Mouse (Mus musculus) embryonic facial prominence, embryonic 12.5 days (tissue): Measurements from ENCODE around the gene 4930583I09Rik. TPM values are rescaled to one million over a fixed set of nuclear protein-coding genes. Genes with fewer than 3 reads are reported as not detected.
A peak's percentile ranks its signal among the peaks of the same experiment; 100 is the strongest.

Experiments used
- ATAC-seq: fragments of 200-750 bp; cut with Nextera tagmentation; 2 replicates; pipeline ENCODE4 v1.8.0; 2017; ENCODE audit not compliant: insufficient number of reproducible peaks, insufficient read depth, low FRiP score, low TSS enrichment
- H3K27ac ChIP-seq: fragments of 300-500 bp; sonication (generic); 2 replicates; pipeline ENCODE4 v1.5.1; 2016; ENCODE audit warnings: mild to moderate bottlenecking
- H3K27me3 ChIP-seq: fragments of 300-500 bp; sonication (generic); 2 replicates; pipeline ENCODE4 v1.6.1; 2016; ENCODE audit warnings: mild to moderate bottlenecking, moderate library complexity
- H3K36me3 ChIP-seq: fragments of 300-500 bp; sonication (generic); 2 replicates; pipeline ENCODE4 v1.6.1; 2016; ENCODE audit warnings: mild to moderate bottlenecking
- H3K4me1 ChIP-seq: fragments of 300-500 bp; sonication (generic); 2 replicates; pipeline ENCODE4 v1.6.1; 2016
- H3K4me2 ChIP-seq: fragments of 300-500 bp; sonication (generic); replicated peaks from 2 replicates; pipeline ENCODE4 v1.6.1; 2016; ENCODE audit warnings: mild to moderate bottlenecking, moderate library complexity
- H3K4me3 ChIP-seq: fragments of 300-500 bp; sonication (generic); 2 replicates; pipeline ENCODE4 v1.5.1; 2016; ENCODE audit warnings: mild to moderate bottlenecking
- H3K9ac ChIP-seq: fragments of 300-500 bp; sonication (generic); 2 replicates; pipeline ENCODE4 v1.6.1; 2016; ENCODE audit warnings: mild to moderate bottlenecking, moderate library complexity
- H3K9me3 ChIP-seq: fragments of 300-500 bp; sonication (generic); 2 replicates; pipeline ENCODE4 v1.6.1; 2016; ENCODE audit warnings: mild to moderate bottlenecking, moderate library complexity
- WGBS: fragments of 180-500 bp; shearing (Covaris S2); methylation state at CpG from one replicate; pipeline ENCODE4 v1.1.7; 2016; 5-methylcytosine and 5-hydroxymethylcytosine counted together
- polyA plus RNA-seq: library from polyadenylated mRNA; unstranded; fragments of >200 nt; fragmentation: Nextera tagmentation; extraction: Ambion mirVana; gene quantifications from 2 replicates; pipeline ENCODE4 v1.2.1, GENCODE M21; 2016

The 4930583I09Rik gene
- polyA plus RNA-seq, 1 experiment from 2014 or later = not detected

GRCm38 (mm10) chr17:64827482-64827881 is 8.4 kb downstream of the 4930583I09Rik start:
- Histone ChIP-seq H3K4me3 (no peak overlapping the region), H3K36me3 (no peaks in the 10 kb centered on the region), H3K9me3 (no peaks in the 10 kb centered on the region), H3K4me1 (no peaks in the 10 kb centered on the region), H3K27ac (no peak overlapping the region), H3K9ac (no peak overlapping the region), H3K27me3 (no peaks in the 10 kb centered on the region), H3K4me2 (no peak overlapping the region)
- 89% methylated on average over 5 of the region's 5 CpGs for WGBS
- no peak for ATAC-seq

DNA sequence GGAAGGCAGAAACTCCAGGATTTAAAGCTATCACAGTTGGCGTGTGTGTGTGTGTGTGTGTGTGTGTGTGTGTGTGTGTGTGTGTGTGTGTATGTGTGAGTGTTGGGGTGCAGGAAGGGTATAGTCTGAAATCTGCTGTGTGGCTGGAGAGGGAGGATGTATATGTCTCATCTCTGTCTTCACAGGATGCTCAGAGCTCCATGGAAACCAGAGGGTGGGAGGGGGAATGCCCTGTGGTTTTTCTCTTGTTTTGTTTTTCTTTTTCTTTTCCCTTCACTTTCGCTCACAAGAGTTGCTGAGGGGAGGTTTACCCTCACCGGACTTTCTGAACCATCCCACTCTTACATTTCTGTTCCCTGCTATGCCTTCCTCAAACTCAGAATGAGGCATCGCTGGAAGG is 9.0 kb downstream of the 4930583I09Rik start:
- 70% methylated on average over 4 of the region's 4 CpGs for WGBS
- H3K4me1 ChIP-seq = no peaks in the 10 kb centered on the region
- no peak for ATAC-seq
- no peaks in the 10 kb centered on the region for H3K9me3 ChIP-seq
- no peaks in the 10 kb centered on the region for H3K27me3 ChIP-seq
- H3K4me2 ChIP-seq = no peak overlapping the region
- H3K36me3 ChIP-seq = no peaks in the 10 kb centered on the region
- no peak overlapping the region for H3K4me3 ChIP-seq
- no peak overlapping the region for H3K9ac ChIP-seq
- no peak overlapping the region for H3K27ac ChIP-seq

- no peak for ATAC-seq
- Histone ChIP-seq H3K27ac (no peak overlapping the region), H3K27me3 (no peaks in the 10 kb centered on the region), H3K9ac (no peak overlapping the region), H3K36me3 (no peaks in the 10 kb centered on the region), H3K4me3 (no peak overlapping the region), H3K4me2 (no peak overlapping the region), H3K9me3 (no peaks in the 10 kb centered on the region), H3K4me1 (no peaks in the 10 kb centered on the region)
- 83% methylated on average over 5 of the region's 5 CpGs for WGBS
These were observed 13.3 kb downstream of the 4930583I09Rik start for GRCm38 (mm10) chr17:64822561-64822960.

DNA sequence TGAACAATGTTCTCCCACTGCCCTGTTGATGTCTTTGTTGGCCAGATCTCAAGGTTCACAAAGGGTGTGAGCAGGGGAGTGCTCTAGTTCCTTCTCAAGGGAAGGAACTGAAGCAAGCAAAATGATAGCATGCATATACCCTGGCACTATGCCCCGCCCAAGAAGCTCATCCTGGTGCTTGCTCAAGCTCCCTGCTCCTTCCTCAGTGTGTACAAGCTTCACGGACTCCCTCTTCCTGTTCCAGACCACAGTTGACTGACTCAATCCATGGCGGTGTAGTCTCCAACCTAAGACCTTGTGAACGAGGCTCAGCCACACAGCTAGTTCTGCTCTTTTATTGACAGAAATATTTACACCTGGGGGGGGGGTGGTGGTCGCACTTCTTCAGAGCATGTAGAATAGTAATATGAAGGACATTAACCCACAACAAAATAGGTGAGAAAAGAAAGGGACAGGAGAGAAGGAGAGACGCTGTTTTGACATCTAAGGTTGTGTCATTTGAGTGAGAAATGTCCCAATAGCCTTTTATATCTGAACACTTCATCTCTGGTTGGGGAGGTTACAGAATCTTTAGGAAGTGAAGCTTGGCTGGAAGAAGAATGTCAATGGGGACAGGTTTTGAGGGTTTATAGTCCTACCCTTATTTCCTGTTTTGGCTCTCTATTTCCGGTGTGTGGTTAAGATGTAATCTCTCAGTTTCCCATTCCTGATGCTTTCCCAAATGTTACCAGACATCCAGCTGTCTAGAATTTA is 14.9 kb downstream of the 4930583I09Rik start:
- WGBS = 85% methylated on average over 7 of the region's 7 CpGs

GRCm38 (mm10) chr17:64816298-64816697 is 19.6 kb downstream of the 4930583I09Rik start:
- Histone ChIP-seq H3K36me3 (no peaks in the 10 kb centered on the region), H3K9ac (no peak overlapping the region), H3K27ac (no peak overlapping the region), H3K27me3 (no peaks in the 10 kb centered on the region), H3K4me3 (no peak overlapping the region), H3K4me1 (no peaks in the 10 kb centered on the region), H3K9me3 (no peaks in the 10 kb centered on the region), H3K4me2 (no peak overlapping the region)
- 87% methylated on average over 3 of the region's 3 CpGs for WGBS
- no peak for ATAC-seq

More for the DNA sequence above, 14.9 kb downstream of the 4930583I09Rik start:
- Histone ChIP-seq H3K4me1 (no peaks in the 10 kb centered on the region), H3K27ac (no peak overlapping the region), H3K4me2 (no peak overlapping the region), H3K4me3 (no peak overlapping the region), H3K9me3 (no peaks in the 10 kb centered on the region), H3K36me3 (no peaks in the 10 kb centered on the region), H3K27me3 (no peaks in the 10 kb centered on the region), H3K9ac (no peak overlapping the region)
- no peak for ATAC-seq

DNA sequence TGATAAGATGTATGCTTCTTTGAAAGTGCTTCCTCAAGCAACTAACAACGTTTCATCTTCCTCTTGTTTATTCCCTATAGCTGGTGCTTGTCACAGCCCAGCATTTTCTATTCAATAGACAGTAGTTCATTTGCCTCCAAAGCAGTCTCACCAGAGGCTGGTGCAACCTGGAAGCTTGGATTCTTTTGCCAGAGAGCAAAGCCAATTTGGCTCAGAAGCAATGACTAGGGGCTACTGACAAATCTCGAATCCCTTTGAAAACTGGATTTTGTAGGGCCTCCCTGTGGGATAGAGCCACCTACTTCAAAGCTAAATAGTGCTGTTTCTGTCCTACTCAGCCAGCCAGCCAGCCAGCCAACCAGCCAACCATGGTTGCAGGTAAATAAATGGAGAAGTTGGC is 20.1 kb downstream of the 4930583I09Rik start:
- Histone ChIP-seq H3K27me3 (no peaks in the 10 kb centered on the region), H3K27ac (no peak overlapping the region), H3K4me3 (no peak overlapping the region), H3K9me3 (no peaks in the 10 kb centered on the region), H3K4me2 (no peak overlapping the region), H3K4me1 (no peaks in the 10 kb centered on the region), H3K9ac (no peak overlapping the region), H3K36me3 (no peaks in the 10 kb centered on the region)
- ATAC-seq = no peak
- 66% methylated on average over 2 of the region's 2 CpGs for WGBS

- no peaks in the 10 kb centered on the region for H3K9me3 ChIP-seq
- 88% methylated on average over 6 of the region's 6 CpGs for WGBS
- no peak for ATAC-seq
- H3K4me2 ChIP-seq = no peak overlapping the region
- H3K4me1 ChIP-seq = no peaks in the 10 kb centered on the region
- no peaks in the 10 kb centered on the region for H3K27me3 ChIP-seq
- H3K4me3 ChIP-seq = no peak overlapping the region
- H3K9ac ChIP-seq = no peak overlapping the region
- H3K36me3 ChIP-seq = no peaks in the 10 kb centered on the region
- no peak overlapping the region for H3K27ac ChIP-seq
These were observed 22.3 kb downstream of the 4930583I09Rik start for GRCm38 (mm10) chr17:64813568-64813967.

GRCm38 (mm10) chr17:64806035-64806589 is 29.8 kb downstream of the 4930583I09Rik start:
- no peak overlapping the region for H3K27ac ChIP-seq
- no peaks in the 10 kb centered on the region for H3K36me3 ChIP-seq
- no peaks in the 10 kb centered on the region for H3K9me3 ChIP-seq
- WGBS = 87% methylated on average over 8 of the region's 8 CpGs
- H3K4me1 ChIP-seq = peaks cover 13% of the 10 kb centered on the region; the same call in 1 of the 2 replicates
- no peak overlapping the region for H3K4me2 ChIP-seq
- H3K4me3 ChIP-seq = no peak overlapping the region
- H3K9ac ChIP-seq = no peak overlapping the region
- H3K27me3 ChIP-seq = 0 out of 2 replicates have a peak, but pooled peaks cover 4% of the 10 kb centered on the region
- no peak for ATAC-seq

DNA sequence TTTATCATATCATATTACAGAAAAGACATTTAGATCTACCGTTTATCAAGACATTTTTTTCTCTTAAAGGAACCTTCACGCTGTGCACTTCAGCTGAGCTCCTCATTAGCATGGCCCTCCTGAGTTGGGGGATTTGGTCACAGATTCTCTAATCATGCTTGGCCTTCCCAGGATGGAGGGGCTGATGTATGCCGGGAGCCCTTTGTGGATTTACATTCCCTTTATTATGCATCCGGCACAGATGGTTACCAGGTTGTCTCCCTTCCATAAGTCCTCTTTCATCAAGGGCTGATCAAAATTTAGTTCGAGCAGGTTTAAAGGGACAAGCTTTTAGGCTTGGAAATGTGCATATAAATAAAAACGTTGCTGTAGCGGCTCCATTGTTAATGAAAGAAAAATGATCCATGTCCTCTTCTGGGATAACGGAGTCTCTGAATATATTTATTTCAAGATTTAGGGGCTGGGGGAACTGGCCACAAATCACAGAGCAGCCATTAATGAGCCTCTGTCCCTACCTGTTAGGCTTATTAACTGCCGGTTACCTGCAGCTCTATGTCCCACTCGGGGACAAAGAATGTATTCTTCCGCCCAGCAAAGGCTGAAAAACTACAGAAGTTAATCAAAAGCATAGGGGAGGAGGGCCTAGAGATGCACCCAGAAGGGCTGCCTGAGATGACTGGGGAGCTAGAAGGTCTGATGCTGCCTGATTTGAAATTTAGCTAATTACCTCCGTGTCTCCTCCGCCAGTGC is 31.3 kb downstream of the 4930583I09Rik start:
- Histone ChIP-seq H3K9ac (no peak overlapping the region), H3K27ac (no peak overlapping the region), H3K36me3 (no peaks in the 10 kb centered on the region), H3K4me3 (no peak overlapping the region), H3K9me3 (no peaks in the 10 kb centered on the region), H3K4me1 (peaks cover 13% of the 10 kb centered on the region; the same call in 1 of the 2 replicates), H3K4me2 (no peak overlapping the region), H3K27me3 (0 out of 2 replicates have a peak, but pooled peaks cover 4% of the 10 kb centered on the region)
- WGBS = 56% methylated on average over 13 of the region's 13 CpGs
- ATAC-seq = no peak

DNA sequence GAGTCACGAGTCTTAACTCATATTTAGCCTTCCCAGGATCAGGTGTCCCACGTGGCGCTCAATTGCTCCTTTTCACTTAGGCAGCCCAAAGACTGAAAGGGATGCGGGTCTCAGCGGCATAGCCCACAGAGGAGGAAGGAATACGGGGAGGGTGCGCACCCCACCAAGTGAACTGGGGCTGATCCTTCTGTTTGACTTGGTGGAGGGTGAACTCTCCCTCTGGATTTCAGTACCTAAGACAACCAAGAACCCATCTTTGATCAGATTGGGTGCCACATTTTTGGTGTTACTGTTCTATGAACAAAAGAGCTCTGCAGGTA is 33.0 kb downstream of the 4930583I09Rik start:
- H3K27me3 ChIP-seq = 0 out of 2 replicates have a peak, but pooled peaks cover 4% of the 10 kb centered on the region
- H3K27ac ChIP-seq = no peak overlapping the region
- WGBS = 40% methylated on average over 7 of the region's 7 CpGs
- no peaks in the 10 kb centered on the region for H3K9me3 ChIP-seq
- H3K4me3 ChIP-seq = no peak overlapping the region
- no peak overlapping the region for H3K4me2 ChIP-seq
- H3K4me1 ChIP-seq = peaks cover 13% of the 10 kb centered on the region; the same call in 1 of the 2 replicates
- H3K36me3 ChIP-seq = no peaks in the 10 kb centered on the region
- H3K9ac ChIP-seq = no peak overlapping the region
- ATAC-seq = 0 out of 2 replicates have a peak, but pooled peaks have one; percentile 7

GRCm38 (mm10) chr17:64802168-64802955 is 33.5 kb downstream of the 4930583I09Rik start:
- H3K4me1 ChIP-seq = peaks cover 13% of the 10 kb centered on the region; the same call in 1 of the 2 replicates
- peak; percentile 77 for ATAC-seq
- no peak overlapping the region for H3K4me3 ChIP-seq
- 0 out of 2 replicates have a peak, but pooled peaks cover 4% of the 10 kb centered on the region for H3K27me3 ChIP-seq
- 36% methylated on average over 11 of the region's 11 CpGs for whole genome bisulfite sequencing
- no peaks in the 10 kb centered on the region for H3K9me3 ChIP-seq
- no peak overlapping the region for H3K4me2 ChIP-seq
- no peak overlapping the region for H3K9ac ChIP-seq
- H3K27ac ChIP-seq = no peak overlapping the region
- no peaks in the 10 kb centered on the region for H3K36me3 ChIP-seq
